Comparison of ENCODE assay signal across 22 mouse cellular contexts in genomic region chr6:38867291-38867690, GRCm38 (mm10). TPM values are rescaled to one million over a fixed set of nuclear protein-coding genes. Genes with fewer than 3 reads are reported as not detected.
DNase-seq lines count a peak whose midpoint lies in the region; ATAC-seq and TF ChIP-seq lines count a peak whose summit lies in the region.
"Had no signal": no experiment of that assay in that cellular context is flagged by ENCODE, and none has a peak within 500 bp of the region (broad histone marks: within the 10 kb centered on the region; RNA-seq: fewer than 3 reads in every experiment).

No protein-coding gene starts in this region.

- H3K4me1 ChIP-seq in kidney, postnatal 0 days (replicated peaks; ENCODE audit: insufficient read depth, low read length): peaks cover 33% of the 10 kb centered on the region
- peaks cover 64% of the 10 kb centered on the region for H3K4me1 ChIP-seq in liver, embryonic 16.5 days (ENCODE audit: control insufficient read depth, low read depth, low read length)

- no peak for TF ChIP-seq CTCF in kidney, postnatal 0 days (IDR thresholded peaks at IDR 0.05; ENCODE audit: low read depth)

- no peak overlapping the region for H3K4me3 ChIP-seq in kidney, postnatal 0 days (replicated peaks; ENCODE audit: low read depth, low read length)
- no peak overlapping the region for H3K4me3 ChIP-seq in liver, embryonic 16.5 days (ENCODE audit: low read depth, low read length)
- H3K4me3 ChIP-seq: embryonic facial prominence, embryonic 15.5 days; heart, embryonic 13.5 days; hindbrain, embryonic 15.5 days; layer of hippocampus, adult 2 months; limb, embryonic 13.5 days; midbrain, embryonic 12.5 days; stomach, embryonic 15.5 days had no signal

- no peaks in the 10 kb centered on the region for H3K9me3 ChIP-seq in kidney, postnatal 0 days (replicated peaks; ENCODE audit: low read length)
- no peaks in the 10 kb centered on the region for H3K9me3 ChIP-seq in liver, embryonic 16.5 days (replicated peaks; ENCODE audit: control insufficient read depth, low read length)
- H3K9me3 ChIP-seq: embryonic facial prominence, embryonic 15.5 days; heart, embryonic 13.5 days; hindbrain, embryonic 15.5 days; limb, embryonic 13.5 days; midbrain, embryonic 12.5 days; stomach, embryonic 15.5 days had no signal

- no peak overlapping the region for H3K4me2 ChIP-seq in kidney, postnatal 0 days (ENCODE audit: low read length)
- no peak overlapping the region for H3K4me2 ChIP-seq in liver, embryonic 16.5 days (ENCODE audit: low read depth, low read length)
- H3K4me2 ChIP-seq: embryonic facial prominence, embryonic 15.5 days; heart, embryonic 13.5 days; hindbrain, embryonic 15.5 days; limb, embryonic 13.5 days; midbrain, embryonic 12.5 days; stomach, embryonic 15.5 days had no signal

- H3K36me3 ChIP-seq in kidney, postnatal 0 days (ENCODE audit: insufficient read depth, low read length): no peaks in the 10 kb centered on the region
- peaks cover 10% of the 10 kb centered on the region for H3K36me3 ChIP-seq in liver, embryonic 16.5 days (ENCODE audit: control insufficient read depth, insufficient read depth)
- H3K36me3 ChIP-seq: embryonic facial prominence, embryonic 15.5 days; hindbrain, embryonic 15.5 days had no signal

- intact Hi-C loops in heart, postnatal 14 days (cut with DNase I): no loop called here

- peak overlapping the region; percentile 31; the same call in 1 of the 2 replicates for H3K27ac ChIP-seq in kidney, postnatal 0 days
- peak overlapping the region; percentile 25; the same call in 1 of the 2 replicates for H3K27ac ChIP-seq in liver, embryonic 16.5 days (ENCODE audit: low read length)
- H3K27ac ChIP-seq: embryonic facial prominence, embryonic 15.5 days; heart, embryonic 13.5 days; hindbrain, embryonic 15.5 days; layer of hippocampus, adult 2 months; limb, embryonic 13.5 days; midbrain, embryonic 12.5 days; stomach, embryonic 15.5 days had no signal

- WGBS in kidney, postnatal 0 days: 25% methylated on average over 1 of the region's 1 CpGs
- WGBS in liver, embryonic 16.5 days (ENCODE audit: insufficient replicate concordance): 82% methylated on average over 1 of the region's 1 CpGs

- ATAC-seq in kidney, postnatal 0 days (replicated peaks; ENCODE audit: low FRiP score, low read depth): no peak
- ATAC-seq in liver, embryonic 16.5 days (ENCODE audit: low read depth): no peak

- DNase-seq in heart, adult 11 months: peak; percentile 59
- DNase-seq in heart, postnatal 14 days: no peak
- DNase-seq in kidney, postnatal 0 days (ENCODE audit: low spot score): no peak
- DNase-seq in kidney, postnatal 10 days: no peak
- peak; percentile 23 for DNase-seq in gastrocnemius, postnatal 25 days
- no peak for DNase-seq in cerebellum, postnatal 10 days
- DNase-seq: adrenal gland, postnatal 36 days; cerebellum, adult 11-12 months; cerebellum, postnatal 36 days; heart, postnatal 36 days; layer of hippocampus, postnatal 36 days; right cerebral cortex, postnatal 14 days; thymus, adult 18-20 months; thymus, postnatal 4 days had no signal

- H3K9ac ChIP-seq in kidney, postnatal 0 days (ENCODE audit: low read depth, low read length): no peak overlapping the region
- H3K9ac ChIP-seq in liver, embryonic 16.5 days (ENCODE audit: low read depth, low read length): no peak overlapping the region
- H3K9ac ChIP-seq: embryonic facial prominence, embryonic 15.5 days; heart, embryonic 13.5 days; hindbrain, embryonic 15.5 days; limb, embryonic 13.5 days; midbrain, embryonic 12.5 days; stomach, embryonic 15.5 days had no signal

- H3K27me3 ChIP-seq in kidney, postnatal 0 days (ENCODE audit: insufficient read depth, low read length): no peaks in the 10 kb centered on the region
- H3K27me3 ChIP-seq in liver, embryonic 16.5 days (ENCODE audit: control insufficient read depth, insufficient read depth, low read depth, low read length): no peaks in the 10 kb centered on the region
- H3K27me3 ChIP-seq: embryonic facial prominence, embryonic 15.5 days; heart, embryonic 13.5 days; hindbrain, embryonic 15.5 days; limb, embryonic 13.5 days; midbrain, embryonic 12.5 days; stomach, embryonic 15.5 days had no signal

RNA-seq across cellular contexts. Expression of gene Tbxas1, which starts 7.9 kb away (rescaled TPM):
- 1 to 10 TPM; 2.0 to 3.1 TPM for total RNA-seq in heart, postnatal 14 days (2021)
- 9.7 and 10.5 TPM in 2 replicates for polyA plus RNA-seq in kidney, postnatal 0 days (2015; fragmentation: Nextera tagmentation; extraction: Ambion mirVana)
- under 1 TPM; 0.67 to 0.72 TPM for total RNA-seq in gastrocnemius, postnatal 25 days (2021)
- 10.8 and 12.8 TPM in 2 replicates for polyA plus RNA-seq in liver, embryonic 16.5 days (2015; fragmentation: Nextera tagmentation; extraction: Ambion mirVana)

RNA-seq across cellular contexts. Expression of gene Hipk2, which starts 8.7 kb away (rescaled TPM):
- 10 to 100 TPM; 88.5 to 88.9 TPM for total RNA-seq in heart, postnatal 14 days (2021)
- 20.4 and 23.1 TPM in 2 replicates for polyA plus RNA-seq in kidney, postnatal 0 days (2015; fragmentation: Nextera tagmentation; extraction: Ambion mirVana)
- total RNA-seq in gastrocnemius, postnatal 25 days (2021): 10 to 100 TPM; 69.0 to 78.5 TPM
- 17.5 and 19.8 TPM in 2 replicates for polyA plus RNA-seq in liver, embryonic 16.5 days (2015; fragmentation: Nextera tagmentation; extraction: Ambion mirVana)

Comparison
In these comparisons a context has a peak if more than half of its experiments do, and no peak if none do; other contexts are left out.
1. DNase-seq: peak in heart, adult 11 months (single experiment) and gastrocnemius, postnatal 25 days (single experiment); none in heart, postnatal 14 days (0 of 2), kidney, postnatal 0 days (single experiment), kidney, postnatal 10 days (single experiment) and cerebellum, postnatal 10 days (0 of 2).